Comparison of ENCODE assay signal across 9 mouse cellular contexts in genomic region chr4:80003636-80004365, GRCm38 (mm10).
A peak's percentile ranks its signal among the peaks of the same experiment; 100 is the strongest.
DNase-seq lines count a peak whose midpoint lies in the region; ATAC-seq lines count a peak whose summit lies in the region.
"Had no signal": no experiment of that assay in that cellular context is flagged by ENCODE, and none has a peak within 500 bp of the region (broad histone marks: within the 10 kb centered on the region; RNA-seq: fewer than 3 reads in every experiment).

No protein-coding gene starts in this region.

- WGBS in hindbrain, embryonic 11.5 days, result 88% methylated on average over 13 of the region's 13 CpGs
- WGBS in hindbrain, embryonic 10.5 days, result 89% methylated on average over 13 of the region's 13 CpGs
- WGBS in midbrain, embryonic 15.5 days, result 88% methylated on average over 13 of the region's 13 CpGs

- no peaks in the 10 kb centered on the region for H3K4me1 ChIP-seq in hindbrain, embryonic 11.5 days (replicated peaks; ENCODE audit: control insufficient read depth, insufficient read depth, low read length)
- no peaks in the 10 kb centered on the region for H3K4me1 ChIP-seq in hindbrain, embryonic 10.5 days (replicated peaks)
- H3K4me1 ChIP-seq in midbrain, embryonic 15.5 days, result no peaks in the 10 kb centered on the region

- no peaks in the 10 kb centered on the region for H3K36me3 ChIP-seq in hindbrain, embryonic 11.5 days (ENCODE audit: control insufficient read depth, insufficient read depth, low read length)
- no peaks in the 10 kb centered on the region for H3K36me3 ChIP-seq in hindbrain, embryonic 10.5 days
- no peaks in the 10 kb centered on the region for H3K36me3 ChIP-seq in midbrain, embryonic 15.5 days (replicated peaks)

- no peaks in the 10 kb centered on the region for H3K9me3 ChIP-seq in hindbrain, embryonic 11.5 days (ENCODE audit: control insufficient read depth, low read length)
- no peaks in the 10 kb centered on the region for H3K9me3 ChIP-seq in hindbrain, embryonic 10.5 days
- H3K9me3 ChIP-seq in midbrain, embryonic 15.5 days, result no peaks in the 10 kb centered on the region

- peak; percentile 89 for ATAC-seq in hindbrain, embryonic 11.5 days (ENCODE audit: low FRiP score)
- peak; percentile 84 for ATAC-seq in common myeloid progenitor, adult 5-6 weeks (replicated peaks; ENCODE audit: low read depth, poor library complexity, severe bottlenecking)
- ATAC-seq in inflammation-experienced regulatory T-cells, adult 6 months, result peak; percentile 91
- ATAC-seq in midbrain, embryonic 15.5 days (replicated peaks), result peak; percentile 95

- no peak for DNase-seq in hindbrain, embryonic 11.5 days (ENCODE audit: low spot score)
- DNase-seq in hindbrain, embryonic 10.5 days (ENCODE audit: low spot score), result no peak
- DNase-seq in urinary bladder, adult 18-20 months (ENCODE audit: low spot score in 2 of 2), result no peak
- DNase-seq in testis, postnatal 10 days (ENCODE audit: low spot score), result no peak
- DNase-seq in left cerebral cortex, adult 9 months (ENCODE audit: low spot score in 2 of 2), result no peak
- DNase-seq: lung, postnatal 10 days had no signal

- H3K4me3 ChIP-seq in hindbrain, embryonic 11.5 days (ENCODE audit: low read depth, low read length), result no peak overlapping the region
- no peak overlapping the region for H3K4me3 ChIP-seq in hindbrain, embryonic 10.5 days
- no peak overlapping the region for H3K4me3 ChIP-seq in midbrain, embryonic 15.5 days

- no peaks in the 10 kb centered on the region for H3K27me3 ChIP-seq in hindbrain, embryonic 11.5 days (ENCODE audit: control insufficient read depth, insufficient read depth, low read length)
- no peaks in the 10 kb centered on the region for H3K27me3 ChIP-seq in hindbrain, embryonic 10.5 days (ENCODE audit: insufficient read depth, poor library complexity, severe bottlenecking)
- H3K27me3 ChIP-seq in midbrain, embryonic 15.5 days (replicated peaks), result no peaks in the 10 kb centered on the region

- no peak overlapping the region for H3K4me2 ChIP-seq in hindbrain, embryonic 11.5 days (replicated peaks; ENCODE audit: low read depth, low read length)
- H3K4me2 ChIP-seq in midbrain, embryonic 15.5 days, result no peak overlapping the region

- no peak overlapping the region for H3K27ac ChIP-seq in hindbrain, embryonic 11.5 days (ENCODE audit: low read depth, low read length)
- no peak overlapping the region for H3K27ac ChIP-seq in hindbrain, embryonic 10.5 days
- H3K27ac ChIP-seq in midbrain, embryonic 15.5 days, result no peak overlapping the region

- no peak overlapping the region for H3K9ac ChIP-seq in hindbrain, embryonic 11.5 days (ENCODE audit: low read depth, low read length)
- H3K9ac ChIP-seq in midbrain, embryonic 15.5 days, result no peak overlapping the region
